Mouse (Mus musculus): Measurements from ENCODE around the gene Surf4. TPM values are rescaled to one million over a fixed set of nuclear protein-coding genes. Genes with fewer than 3 reads are reported as not detected.
"Not testable (repeated sequence)": the region's sequence is repeated elsewhere in the genome, so short reads cannot be mapped to it uniquely, and the experiment has no call there.

Gene Surf4
- polyA plus RNA-seq, 1 experiment from 2014 or later = 220 TPM

DNA sequence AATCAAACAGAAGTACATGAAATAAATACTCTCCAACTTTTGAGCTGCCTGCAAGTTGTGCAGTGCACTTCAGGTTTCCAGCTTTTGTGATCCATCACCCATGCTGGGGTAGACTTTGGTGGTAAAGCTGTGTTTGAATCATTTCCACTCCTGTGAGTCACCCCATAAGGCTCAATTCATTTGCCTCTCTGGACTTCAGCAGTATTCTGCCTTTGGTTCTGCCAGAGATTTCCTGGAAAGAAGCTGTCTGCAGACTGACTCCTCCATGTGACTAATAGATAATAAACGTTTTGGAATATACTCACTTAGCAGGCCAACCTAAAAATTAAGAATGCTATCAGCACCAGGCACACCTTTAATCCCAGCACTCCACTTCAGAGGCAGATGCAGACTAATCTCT, 33.0 kb downstream of the Surf4 start:
- no peak overlapping the region for H3K27ac ChIP-seq
- H3K36me3 ChIP-seq = peaks cover 59% of the 10 kb centered on the region
- no peak overlapping the region for H3K4me2 ChIP-seq
- no peaks in the 10 kb centered on the region for H3K27me3 ChIP-seq
- no peak overlapping the region for H3K9ac ChIP-seq
- WGBS = 60% methylated on average over 1 of the region's 1 CpGs
- H3K4me3 ChIP-seq = no peak overlapping the region
- H3K4me1 ChIP-seq = peaks cover 20% of the 10 kb centered on the region
- H3K9me3 ChIP-seq = no peaks in the 10 kb centered on the region
- no peak for ATAC-seq (ENCODE audit: insufficient number of reproducible peaks, insufficient read depth, low FRiP score, low TSS enrichment, low read depth)

DNA sequence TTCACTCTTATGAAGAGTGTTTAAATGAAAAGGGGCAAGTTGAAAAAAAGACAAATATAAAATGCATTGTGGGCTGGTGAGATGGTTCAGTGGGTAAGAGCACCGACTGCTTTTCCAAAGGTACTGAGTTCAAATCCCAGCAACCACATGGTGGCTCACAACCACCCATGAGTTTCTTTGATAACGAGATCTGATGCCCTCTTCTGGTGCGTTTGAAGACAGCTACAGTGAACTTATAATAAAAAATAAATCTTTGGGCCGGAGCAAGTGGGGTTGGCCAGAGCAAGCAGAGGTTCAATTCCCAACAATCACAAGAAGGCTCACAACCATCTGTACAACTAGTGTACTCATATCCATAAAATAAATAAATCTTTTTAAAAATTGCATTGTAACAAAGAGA, 37.8 kb downstream of the Surf4 start:
- 90% methylated on average over 4 of the region's 4 CpGs for WGBS
- Histone ChIP-seq H3K4me3 (no peak overlapping the region), H3K27me3 (no peaks in the 10 kb centered on the region), H3K36me3 (peaks cover 89% of the 10 kb centered on the region), H3K9me3 (no peaks in the 10 kb centered on the region), H3K4me1 (no peaks in the 10 kb centered on the region), H3K9ac (no peak overlapping the region), H3K4me2 (no peak overlapping the region), H3K27ac (no peak overlapping the region)
- no peak for ATAC-seq (ENCODE audit: insufficient number of reproducible peaks, insufficient read depth, low FRiP score, low TSS enrichment, low read depth)

DNA sequence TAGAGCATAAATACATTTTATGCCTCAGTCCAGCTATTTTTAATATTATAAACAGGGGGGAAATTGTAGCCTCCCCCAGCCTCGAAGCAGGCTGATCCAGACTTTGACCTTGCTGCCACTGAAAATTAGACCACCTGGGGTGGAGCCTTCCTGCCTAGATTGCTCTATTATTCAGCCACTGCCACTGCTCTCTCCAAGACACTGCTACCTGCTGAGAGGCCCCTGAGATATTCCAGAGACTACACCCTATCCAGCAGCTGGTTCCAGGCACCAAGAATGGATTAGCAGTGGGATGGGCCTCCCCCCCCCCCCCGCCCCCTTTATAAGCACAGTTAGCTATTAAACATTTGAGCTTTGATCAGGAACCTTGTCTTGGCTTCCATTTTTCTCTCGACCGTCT, 47.6 kb downstream of the Surf4 start:
- 64% methylated on average over 4 of the region's 4 CpGs for WGBS
- not testable (repeated sequence) for ATAC-seq (ENCODE audit: insufficient number of reproducible peaks, insufficient read depth, low FRiP score, low TSS enrichment, low read depth); H3K4me3 ChIP-seq; H3K4me2 ChIP-seq; H3K9me3 ChIP-seq; H3K27me3 ChIP-seq; H3K4me1 ChIP-seq; H3K27ac ChIP-seq; H3K9ac ChIP-seq
- peaks cover 37% of the 10 kb centered on the region for H3K36me3 ChIP-seq

DNA sequence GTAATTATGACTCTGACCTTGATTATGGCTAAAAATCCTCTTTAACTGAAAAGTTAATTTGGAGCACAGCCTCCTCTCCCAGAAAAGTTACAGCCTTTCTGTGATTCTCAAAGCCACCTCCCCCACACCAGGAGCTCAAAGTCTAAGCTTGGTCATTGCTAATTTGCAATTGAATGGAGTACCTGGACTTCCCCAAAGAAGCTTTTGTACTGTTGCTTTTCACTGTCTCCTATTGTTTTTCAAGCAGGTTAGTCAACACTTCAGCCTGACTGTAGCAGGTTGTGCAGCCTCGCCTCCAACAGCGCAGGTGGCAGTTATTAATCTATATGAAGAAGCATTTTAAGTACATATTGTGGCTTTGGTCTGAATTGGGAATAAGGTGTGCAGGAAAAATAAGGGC, 48.2 kb downstream of the Surf4 start:
- not testable (repeated sequence) for H3K9ac ChIP-seq; H3K9me3 ChIP-seq; H3K4me3 ChIP-seq; H3K27ac ChIP-seq; ATAC-seq (ENCODE audit: insufficient number of reproducible peaks, insufficient read depth, low FRiP score, low TSS enrichment, low read depth); H3K27me3 ChIP-seq; H3K4me1 ChIP-seq; H3K4me2 ChIP-seq
- peaks cover 31% of the 10 kb centered on the region for H3K36me3 ChIP-seq
- WGBS = 81% methylated on average over 2 of the region's 2 CpGs

DNA sequence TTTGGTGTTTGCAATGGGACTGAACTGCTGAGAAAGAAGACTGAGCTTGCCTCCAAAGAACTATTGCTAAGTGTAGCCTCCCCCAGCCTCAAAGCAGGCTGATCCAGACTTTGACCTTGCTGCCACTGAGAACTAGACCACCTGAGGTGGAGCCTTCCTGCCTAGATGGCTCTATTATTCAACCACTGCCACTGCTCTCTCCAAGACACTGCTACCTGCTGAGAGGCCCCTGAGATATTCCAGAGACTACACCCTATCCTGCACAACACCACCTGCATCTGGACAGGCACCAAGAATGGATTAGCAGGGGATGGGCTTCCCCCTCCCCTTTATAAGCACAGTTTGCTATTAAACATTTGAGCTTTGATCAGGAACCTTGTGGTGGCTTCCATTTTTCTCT, 55.2 kb downstream of the Surf4 start:
- no peak overlapping the region for H3K9ac ChIP-seq
- ATAC-seq (ENCODE audit: insufficient number of reproducible peaks, insufficient read depth, low FRiP score, low TSS enrichment, low read depth) = no peak
- no peak overlapping the region for H3K27ac ChIP-seq
- H3K4me3 ChIP-seq = no peak overlapping the region
- no peaks in the 10 kb centered on the region; the same call in 1 of the 2 replicates for H3K9me3 ChIP-seq
- H3K27me3 ChIP-seq = no peaks in the 10 kb centered on the region
- H3K4me1 ChIP-seq = no peaks in the 10 kb centered on the region
- H3K36me3 ChIP-seq = no peaks in the 10 kb centered on the region
- H3K4me2 ChIP-seq = no peak overlapping the region

DNA sequence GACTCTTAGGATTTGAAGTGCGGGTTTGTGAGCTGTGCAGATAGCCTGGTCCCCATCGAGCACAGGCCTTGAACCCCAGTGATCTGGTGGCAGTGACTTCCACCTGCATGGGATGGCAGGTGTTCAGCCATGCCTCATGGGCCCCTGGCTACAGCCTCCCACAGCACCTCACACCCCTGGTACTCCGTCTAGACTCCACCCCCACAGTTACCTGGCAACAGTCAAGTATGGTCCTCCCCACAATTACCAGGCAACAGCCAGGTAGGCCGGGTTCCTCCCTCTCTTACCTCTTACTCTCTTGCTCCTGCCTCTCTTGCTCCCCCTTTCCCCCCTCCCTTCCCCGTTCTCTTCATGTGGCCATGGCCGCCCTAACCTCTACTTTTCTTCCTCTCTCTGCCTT, 63.1 kb downstream of the Surf4 start:
- WGBS = 63% methylated on average over 6 of the region's 6 CpGs
- Histone ChIP-seq H3K27me3 (no peaks in the 10 kb centered on the region), H3K9me3 (no peaks in the 10 kb centered on the region), H3K9ac (no peak overlapping the region), H3K36me3 (no peaks in the 10 kb centered on the region), H3K4me3 (no peak overlapping the region), H3K4me2 (no peak overlapping the region), H3K4me1 (no peaks in the 10 kb centered on the region), H3K27ac (no peak overlapping the region)
- no peak for ATAC-seq (ENCODE audit: insufficient number of reproducible peaks, insufficient read depth, low FRiP score, low TSS enrichment, low read depth)

Other genes starting within 250 kb of the Surf4 start
- gene Abo, start 68.9 kb downstream of the Surf4 start, polyA plus RNA-seq (2015; fragmentation: Nextera tagmentation; extraction: Ambion mirVana) = not detected in 2 replicates
- 32.9 and 33.1 TPM in 2 replicates for gene Surf6, start 31.0 kb downstream of the Surf4 start, polyA plus RNA-seq (2015; fragmentation: Nextera tagmentation; extraction: Ambion mirVana)
- 55.1 and 60.5 TPM in 2 replicates for gene Med22, start 23.3 kb downstream of the Surf4 start, polyA plus RNA-seq (2015; fragmentation: Nextera tagmentation; extraction: Ambion mirVana)
- gene Rpl7a, start 23.2 kb downstream of the Surf4 start, polyA plus RNA-seq (2015; fragmentation: Nextera tagmentation; extraction: Ambion mirVana) = 596 and 711 TPM in 2 replicates
- gene Surf2, start 17.6 kb downstream of the Surf4 start, polyA plus RNA-seq (2015; fragmentation: Nextera tagmentation; extraction: Ambion mirVana) = 49.0 and 49.1 TPM in 2 replicates
- gene Surf1, start 17.4 kb downstream of the Surf4 start, polyA plus RNA-seq (2015; fragmentation: Nextera tagmentation; extraction: Ambion mirVana) = 54.1 and 63.3 TPM in 2 replicates
- gene Stkld1, start 119 bp upstream of the Surf4 start, polyA plus RNA-seq (2015; fragmentation: Nextera tagmentation; extraction: Ambion mirVana) = 0.22 TPM in 1 of 2 replicates, not detected in the other
- gene Rexo4, start 30.5 kb upstream of the Surf4 start, polyA plus RNA-seq (2015; fragmentation: Nextera tagmentation; extraction: Ambion mirVana) = 51.9 and 55.3 TPM in 2 replicates
- not detected in 2 replicates for gene Adamts13, start 39.5 kb upstream of the Surf4 start, polyA plus RNA-seq (2015; fragmentation: Nextera tagmentation; extraction: Ambion mirVana)
- gene Cacfd1, start 76.0 kb upstream of the Surf4 start, polyA plus RNA-seq (2015; fragmentation: Nextera tagmentation; extraction: Ambion mirVana) = 78.0 and 80.0 TPM in 2 replicates
- 0.44 and 0.84 TPM in 2 replicates for gene Slc2a6, start 94.1 kb upstream of the Surf4 start, polyA plus RNA-seq (2015; fragmentation: Nextera tagmentation; extraction: Ambion mirVana)
- gene Mymk, start 138.3 kb upstream of the Surf4 start, polyA plus RNA-seq (2015; fragmentation: Nextera tagmentation; extraction: Ambion mirVana) = 3.5 and 6.4 TPM in 2 replicates
- gene Adamtsl2, start 145.5 kb upstream of the Surf4 start, polyA plus RNA-seq (2015; fragmentation: Nextera tagmentation; extraction: Ambion mirVana) = 2.9 and 4.3 TPM in 2 replicates
- gene Fam163b, start 208.6 kb upstream of the Surf4 start, polyA plus RNA-seq (2015; fragmentation: Nextera tagmentation; extraction: Ambion mirVana) = 0.24 and 0.37 TPM in 2 replicates
- gene Dbh, start 231.3 kb upstream of the Surf4 start, polyA plus RNA-seq (2015; fragmentation: Nextera tagmentation; extraction: Ambion mirVana) = 0.07 and 0.14 TPM in 2 replicates

Data from embryonic facial prominence, embryonic 13.5 days (tissue).